Mouse (Mus musculus): ENCODE measurements around the gene Defb35. TPM values are rescaled to one million over a fixed set of nuclear protein-coding genes. Genes with fewer than 3 reads are reported as not detected.

Defb35 gene
- polyA plus RNA-seq, 1 experiment from 2014 or later: not detected

DNA sequence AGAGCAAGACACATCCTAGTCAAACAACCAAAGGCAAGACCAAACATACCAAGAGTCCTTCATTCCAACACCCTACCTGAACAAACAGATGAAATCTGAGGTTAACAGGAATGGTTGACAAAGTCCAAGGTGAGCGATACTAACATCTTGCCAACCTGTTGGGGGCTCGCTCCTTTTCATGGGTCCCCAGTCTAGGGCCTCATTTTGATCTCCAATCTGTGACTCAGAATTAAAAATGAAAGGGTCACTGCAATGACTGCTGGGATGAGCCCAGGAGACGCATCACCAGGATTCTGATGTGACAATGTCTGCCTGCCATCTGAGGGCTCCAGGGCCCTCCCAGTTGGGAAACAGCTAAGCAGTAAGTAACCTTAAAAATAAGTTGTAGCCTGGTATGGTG lies 31.3 kb downstream of the Defb35 start, which contains the start of gene Ccdc70:
Ccdc70 (plus strand) TSS at position 301 of the 400 bp plus-strand sequence.
- H3K27ac ChIP-seq: no peak within 1 kb of the TSS
- no peaks in the 10 kb centered on the region for H3K36me3 ChIP-seq
- H3K4me1 ChIP-seq: no peaks in the 10 kb centered on the region
- no peak within 1 kb of the TSS for H3K9ac ChIP-seq
- no peak within 1 kb of the TSS for H3K4me2 ChIP-seq
- no peaks in the 10 kb centered on the region for H3K27me3 ChIP-seq (replicated peaks)
- no peaks in the 10 kb centered on the region for H3K9me3 ChIP-seq (replicated peaks)
- WGBS (ENCODE audit: insufficient replicate concordance): 76% methylated on average over 3 of the region's 3 CpGs
- no peak for ATAC-seq
- no peak within 1 kb of the TSS for H3K4me3 ChIP-seq

DNA sequence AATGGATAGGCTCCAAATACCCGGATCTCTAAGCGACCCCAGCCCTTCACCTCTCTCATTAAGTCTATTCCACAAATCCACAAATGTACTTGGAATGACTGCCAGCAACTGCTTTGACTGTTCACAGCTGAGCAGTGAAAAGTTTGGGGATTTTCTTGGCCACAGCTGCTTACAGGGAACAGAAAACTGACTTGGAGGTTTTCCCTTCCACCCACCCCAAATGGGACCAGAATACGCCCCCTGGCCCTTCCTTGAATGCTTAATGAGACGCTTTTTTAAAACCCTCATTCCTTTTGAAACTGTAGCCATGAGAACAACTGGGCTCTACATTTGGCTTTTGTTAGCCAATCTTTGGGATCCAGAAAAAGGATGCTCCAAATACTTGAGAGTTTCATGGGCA lies 40.0 kb downstream of the Defb35 start:
- Histone ChIP-seq H3K27ac (no peak overlapping the region), H3K9ac (no peak overlapping the region), H3K4me1 (no peaks in the 10 kb centered on the region), H3K36me3 (no peaks in the 10 kb centered on the region), H3K9me3 (replicated peaks) (no peaks in the 10 kb centered on the region), H3K27me3 (replicated peaks) (no peaks in the 10 kb centered on the region), H3K4me3 (no peak overlapping the region), H3K4me2 (no peak overlapping the region)
- ATAC-seq: no peak
- 44% methylated on average over 4 of the region's 4 CpGs for WGBS (ENCODE audit: insufficient replicate concordance)

DNA sequence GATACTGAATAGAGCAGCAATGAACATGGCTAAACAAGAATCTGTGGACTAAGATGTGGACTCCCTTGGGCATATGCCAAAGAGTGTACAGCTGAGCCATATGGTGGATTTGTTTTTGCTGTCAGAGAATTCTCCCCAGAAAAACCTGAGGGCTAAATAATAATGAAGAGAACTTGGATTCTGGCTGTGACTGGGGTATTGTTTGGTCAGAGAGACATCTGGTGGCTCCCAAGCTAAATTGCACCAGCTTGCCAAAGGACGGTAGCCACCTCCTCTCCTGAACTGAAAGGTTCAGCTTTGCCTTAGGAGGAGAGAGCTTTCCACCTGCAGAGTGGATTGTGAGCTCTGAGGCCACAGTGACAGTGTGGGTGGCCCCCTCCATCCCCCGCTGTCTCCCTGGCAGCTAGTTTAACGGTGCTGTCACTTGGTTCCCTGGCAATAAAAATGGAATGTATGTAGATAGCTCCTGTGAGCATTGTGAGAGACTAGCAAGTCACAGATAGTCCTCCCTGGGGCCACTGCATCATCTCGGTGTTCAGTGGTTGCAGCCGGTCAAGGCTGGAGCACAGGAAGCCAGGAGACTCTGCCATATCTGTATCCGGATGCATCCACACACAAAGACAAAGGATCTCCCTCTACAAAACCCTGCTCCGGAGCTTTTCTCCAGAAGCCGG lies 43.6 kb downstream of the Defb35 start:
- H3K4me1 ChIP-seq: no peaks in the 10 kb centered on the region
- H3K27ac ChIP-seq: no peak overlapping the region
- H3K4me2 ChIP-seq: no peak overlapping the region
- H3K9ac ChIP-seq: no peak overlapping the region
- no peak for ATAC-seq
- no peaks in the 10 kb centered on the region for H3K9me3 ChIP-seq (replicated peaks)
- no peak overlapping the region for H3K4me3 ChIP-seq
- H3K36me3 ChIP-seq: no peaks in the 10 kb centered on the region
- H3K27me3 ChIP-seq (replicated peaks): no peaks in the 10 kb centered on the region
- 59% methylated on average over 8 of the region's 8 CpGs for WGBS (ENCODE audit: insufficient replicate concordance)

Other genes starting within 250 kb of the Defb35 start
- not detected in 2 replicates for gene AY761184, start 234.7 kb upstream of the Defb35 start, polyA plus RNA-seq (2016; fragmentation: Nextera tagmentation; extraction: Ambion mirVana)
- gene Defa24, start 203.9 kb upstream of the Defb35 start, polyA plus RNA-seq (2016; fragmentation: Nextera tagmentation; extraction: Ambion mirVana): not detected in 2 replicates
- not detected in 2 replicates for gene Defb50, start 114.8 kb upstream of the Defb35 start, polyA plus RNA-seq (2016; fragmentation: Nextera tagmentation; extraction: Ambion mirVana)
- not detected in 2 replicates for gene Defb2, start 98.4 kb upstream of the Defb35 start, polyA plus RNA-seq (2016; fragmentation: Nextera tagmentation; extraction: Ambion mirVana)
- not detected in 2 replicates for gene Defb10, start 79.5 kb upstream of the Defb35 start, polyA plus RNA-seq (2016; fragmentation: Nextera tagmentation; extraction: Ambion mirVana)
- not detected in 2 replicates for gene Defb9, start 52.9 kb upstream of the Defb35 start, polyA plus RNA-seq (2016; fragmentation: Nextera tagmentation; extraction: Ambion mirVana)
- gene Defb11, start 31.9 kb upstream of the Defb35 start, polyA plus RNA-seq (2016; fragmentation: Nextera tagmentation; extraction: Ambion mirVana): not detected in 2 replicates
- not detected in 2 replicates for gene Defb15, start 5.6 kb upstream of the Defb35 start, polyA plus RNA-seq (2016; fragmentation: Nextera tagmentation; extraction: Ambion mirVana)
- gene Defb13, start 8.4 kb downstream of the Defb35 start, polyA plus RNA-seq (2016; fragmentation: Nextera tagmentation; extraction: Ambion mirVana): not detected in 2 replicates
- gene Fam90a1a, start 20.4 kb downstream of the Defb35 start, polyA plus RNA-seq (2016; fragmentation: Nextera tagmentation; extraction: Ambion mirVana): not detected in 2 replicates
- not detected in 2 replicates for gene Ccdc70, start 31.4 kb downstream of the Defb35 start, polyA plus RNA-seq (2016; fragmentation: Nextera tagmentation; extraction: Ambion mirVana)
- 14.3 and 15.8 TPM in 2 replicates for gene Atp7b, start 122.0 kb downstream of the Defb35 start, polyA plus RNA-seq (2016; fragmentation: Nextera tagmentation; extraction: Ambion mirVana)
- gene Alg11, start 122.4 kb downstream of the Defb35 start, polyA plus RNA-seq (2016; fragmentation: Nextera tagmentation; extraction: Ambion mirVana): 15.1 and 15.2 TPM in 2 replicates
- not detected in 2 replicates for gene Nek5, start 186.7 kb downstream of the Defb35 start, polyA plus RNA-seq (2016; fragmentation: Nextera tagmentation; extraction: Ambion mirVana)
- gene Nek3, start 228.1 kb downstream of the Defb35 start, polyA plus RNA-seq (2016; fragmentation: Nextera tagmentation; extraction: Ambion mirVana): 1.9 and 2.3 TPM in 2 replicates
- gene Ckap2, start 247.5 kb downstream of the Defb35 start, polyA plus RNA-seq (2016; fragmentation: Nextera tagmentation; extraction: Ambion mirVana): 27.3 and 28.4 TPM in 2 replicates